Mouse (Mus musculus) erythroid progenitor cell, adult 5-6 weeks (primary cell): ENCODE measurements at regions not wholly inside any gene's neighbourhood (a gene's known extent, or its start where the extent isn't known, plus 50 kb on each side); places are given as distances from the start of the nearest gene placed in this dataset.

Source experiments
- ATAC-seq: replicated peaks from 2 replicates; pipeline ENCODE4 v1.8.0; 2016; ENCODE audit warnings: moderate number of reproducible peaks, mild to moderate bottlenecking, moderate TSS enrichment, inconsistent platforms; ENCODE audit not compliant: poor library complexity, low FRiP score, severe bottlenecking

- no peak for ATAC-seq
These were observed 66.2 kb downstream of the Car2 start for GRCm38 (mm10) chr3:14952169-14952729.

- no peak for ATAC-seq
These were observed 66.9 kb downstream of the Car2 start for GRCm38 (mm10) chr3:14952951-14953350.

GRCm38 (mm10) chr3:14957481-14957880 lies 71.4 kb downstream of the Car2 start:
- ATAC-seq, result 0 out of 2 replicates have a peak, but pooled peaks have one; percentile 34

GRCm38 (mm10) chr3:14958277-14958676 lies 72.2 kb downstream of the Car2 start:
- no peak for ATAC-seq

- ATAC-seq, result no peak
These were observed 73.5 kb downstream of the Car2 start for GRCm38 (mm10) chr3:14959586-14959985.

GRCm38 (mm10) chr3:14964795-14965194 lies 78.7 kb downstream of the Car2 start:
- ATAC-seq, result no peak

- ATAC-seq, result peak; percentile 76
These were observed 79.5 kb downstream of the Car2 start for GRCm38 (mm10) chr3:14965438-14966044.

- no peak for ATAC-seq
These were observed 81.2 kb downstream of the Car2 start for GRCm38 (mm10) chr3:14967235-14967634.

GRCm38 (mm10) chr3:14968345-14968744 lies 82.3 kb downstream of the Car2 start:
- no peak for ATAC-seq

- no peak for ATAC-seq
These were observed 83.6 kb downstream of the Car2 start for GRCm38 (mm10) chr3:14969698-14970097.

- no peak for ATAC-seq
These were observed 85.6 kb downstream of the Car2 start for GRCm38 (mm10) chr3:14971647-14972046.

GRCm38 (mm10) chr3:14974758-14975157 lies 88.7 kb downstream of the Car2 start:
- no peak for ATAC-seq

- no peak for ATAC-seq
These were observed 89.1 kb downstream of the Car2 start for GRCm38 (mm10) chr3:14975203-14975602.

GRCm38 (mm10) chr3:14979116-14979613 lies 93.1 kb downstream of the Car2 start:
- no peak for ATAC-seq

GRCm38 (mm10) chr3:14989635-14990034 lies 103.6 kb downstream of the Car2 start:
- no peak for ATAC-seq

- no peak for ATAC-seq
These were observed 107.9 kb downstream of the Car2 start for GRCm38 (mm10) chr3:14993936-14994335.

- ATAC-seq, result peak; percentile 62
These were observed 111.2 kb downstream of the Car2 start for GRCm38 (mm10) chr3:14997241-14997640.

- no peak for ATAC-seq
These were observed 112.4 kb downstream of the Car2 start for GRCm38 (mm10) chr3:14998521-14998920.

- no peak for ATAC-seq
These were observed 113.3 kb downstream of the Car2 start for GRCm38 (mm10) chr3:14999411-14999810.

- no peak for ATAC-seq
These were observed 113.8 kb downstream of the Car2 start for GRCm38 (mm10) chr3:14999914-15000313.

GRCm38 (mm10) chr3:15000657-15001056 lies 114.6 kb downstream of the Car2 start:
- no peak for ATAC-seq

- no peak for ATAC-seq
These were observed 121.7 kb downstream of the Car2 start for GRCm38 (mm10) chr3:15007821-15008220.
